Comparison of ENCODE assay signal across 24 mouse cellular contexts in genomic region chr1:85581518-85581917, GRCm38 (mm10). TPM values are rescaled to one million over a fixed set of nuclear protein-coding genes. Genes with fewer than 3 reads are reported as not detected.
DNase-seq lines count a peak whose midpoint lies in the region; ATAC-seq and TF ChIP-seq lines count a peak whose summit lies in the region.
"Not testable (repeated sequence)": the region's sequence is repeated elsewhere in the genome, so short reads cannot be mapped to it uniquely, and the experiment has no call there.
"Had no signal": no experiment of that assay in that cellular context is flagged by ENCODE, and none has a peak within 500 bp of the region (broad histone marks: within the 10 kb centered on the region; RNA-seq: fewer than 3 reads in every experiment).

No protein-coding gene starts in this region.

- H3K4me1 ChIP-seq in CH12.LX (ENCODE audit: control insufficient read depth in 1 of 2, insufficient read depth in 2 of 2); intestine, embryonic 14.5 days (replicated peaks; ENCODE audit: control insufficient read depth, insufficient read depth, low read length); liver, postnatal 0 days (ENCODE audit: insufficient read depth); neural tube, embryonic 11.5 days (ENCODE audit: control insufficient read depth, insufficient read depth, low read length): not testable (repeated sequence)

- POLR2A ChIA-PET in Patski (lab: Charles Lee), result not testable (repeated sequence)

- TF ChIP-seq EP300 in CH12.LX (IDR thresholded peaks at IDR 0.05; ENCODE audit: low read length); liver, postnatal 0 days (IDR thresholded peaks at IDR 0.05; ENCODE audit: low read depth): not testable (repeated sequence)

- CTCF ChIA-PET in Patski (lab: Charles Lee), result not testable (repeated sequence)

- H3K36me3 ChIP-seq in CH12.LX (replicated peaks in 1 of 2; ENCODE audit: control insufficient read depth in 1 of 2, insufficient read depth in 1 of 2, low read length in 1 of 2); intestine, embryonic 14.5 days (ENCODE audit: control insufficient read depth, insufficient read depth, low read length); liver, postnatal 0 days (replicated peaks; ENCODE audit: insufficient read depth, low read length); neural tube, embryonic 11.5 days (ENCODE audit: control insufficient read depth, insufficient read depth, low read length): not testable (repeated sequence)

- not testable (repeated sequence) for H3K79me2 ChIP-seq in CH12.LX (replicated peaks; ENCODE audit: control insufficient read depth, extremely low read depth, insufficient read depth, poor library complexity, severe bottlenecking)

- TF ChIP-seq POLR2A in CH12.LX (IDR thresholded peaks at IDR 0.05; ENCODE audit: low read depth, low read length), result not testable (repeated sequence)

- in situ Hi-C loops in CH12.LX (cut with MboI; ENCODE audit: low pct_ligation_motif_present, low pct_unique_long_range_greater_than_20kb, low sequenced_read_pairs); Patski (cut with MboI; ENCODE audit: low pct_unique_long_range_greater_than_20kb): not testable (repeated sequence)

- H3K4me2 ChIP-seq in CH12.LX (ENCODE audit: insufficient read depth, low read depth, poor library complexity, severe bottlenecking); intestine, embryonic 14.5 days (ENCODE audit: low read length); liver, postnatal 0 days (ENCODE audit: low read depth, low read length); neural tube, embryonic 11.5 days (ENCODE audit: low read depth): not testable (repeated sequence)

- ATAC-seq in Patski; intestine, embryonic 14.5 days (replicated peaks; ENCODE audit: low FRiP score, low TSS enrichment, low read depth); liver, postnatal 0 days; neural tube, embryonic 11.5 days (ENCODE audit: insufficient read depth, low FRiP score, low TSS enrichment): not testable (repeated sequence)

- not testable (repeated sequence) for H3K27me3 ChIP-seq in CH12.LX (replicated peaks); Patski; intestine, embryonic 14.5 days (replicated peaks; ENCODE audit: control insufficient read depth, insufficient read depth, low read length); liver, postnatal 0 days (ENCODE audit: insufficient read depth, low read length); neural tube, embryonic 11.5 days (ENCODE audit: control insufficient read depth, insufficient read depth, low read length)

- WGBS in intestine, embryonic 14.5 days, result 34% methylated on average over 5 of the region's 5 CpGs
- 25% methylated on average over 5 of the region's 5 CpGs for WGBS in liver, postnatal 0 days (ENCODE audit: insufficient replicate concordance)
- 29% methylated on average over 5 of the region's 5 CpGs for WGBS in neural tube, embryonic 11.5 days

- H3K4me3 ChIP-seq in CH12.LX (replicated peaks in 1 of 3; ENCODE audit: low read depth in 2 of 3, low read length in 2 of 3, poor library complexity in 1 of 3); intestine, embryonic 14.5 days (ENCODE audit: low read depth, low read length); liver, postnatal 0 days (ENCODE audit: low read depth, low read length); neural tube, embryonic 11.5 days (ENCODE audit: low read depth, low read length): not testable (repeated sequence)

- peak; percentile 28 for TF ChIP-seq RAD21 in CH12.LX (IDR thresholded peaks at IDR 0.05; ENCODE audit: low read depth, low read length)

- H3K9me3 ChIP-seq in CH12.LX (replicated peaks; ENCODE audit: low read length); intestine, embryonic 14.5 days (ENCODE audit: control insufficient read depth, low read length); liver, postnatal 0 days (ENCODE audit: low read length); neural tube, embryonic 11.5 days (ENCODE audit: control insufficient read depth, low read length): not testable (repeated sequence)

- H3K9ac ChIP-seq in CH12.LX (ENCODE audit: insufficient read depth, low read depth); intestine, embryonic 14.5 days (ENCODE audit: low read length); liver, postnatal 0 days (replicated peaks); neural tube, embryonic 11.5 days (ENCODE audit: low read length): not testable (repeated sequence)

- H3K27ac ChIP-seq in CH12.LX (ENCODE audit: insufficient read depth, low read depth); intestine, embryonic 14.5 days (ENCODE audit: low read depth); liver, postnatal 0 days (ENCODE audit: low read depth); neural tube, embryonic 11.5 days (ENCODE audit: low read depth, low read length): not testable (repeated sequence)

- dilution Hi-C loops in CH12.LX (cut with MboI; ENCODE audit: extremely low pct_ligation_motif_present, extremely low pct_unique_long_range_greater_than_20kb, low sequenced_read_pairs), result not testable (repeated sequence)

- DNase-seq in CH12.LX (ENCODE audit: extremely low read depth), result peak; percentile 29
- DNase-seq in Patski (ENCODE audit: low read depth, low spot score); liver, postnatal 0 days: not testable (repeated sequence)
- peak; percentile 0 for DNase-seq in embryo, embryonic 9.5 days (ENCODE audit: extremely low spot score)
- DNase-seq in intestine, embryonic 14.5 days (ENCODE audit: low spot score), result peak; percentile 20
- DNase-seq in neural tube, embryonic 11.5 days (ENCODE audit: low spot score), result peak; percentile 7
- peak; percentile 2 for DNase-seq in thymus, postnatal 0 days (ENCODE audit: low spot score)

- TF ChIP-seq CTCF in CH12.LX (conservative IDR thresholded peaks at IDR 0.05 in 1 of 2, IDR thresholded peaks at IDR 0.05 in 1 of 2; ENCODE audit: low read depth in 2 of 2, low read length in 2 of 2) (peak; percentile 30 to 34; a peak in 1 of 4 replicates), Patski (IDR thresholded peaks at IDR 0.05) (peak; percentile 51)
- 0 out of 2 replicates have a peak, but pooled peaks have one; percentile 44 for TF ChIP-seq CTCF in liver, postnatal 0 days (IDR thresholded peaks at IDR 0.05; ENCODE audit: low read depth)

TF ChIP-seq in CH12.LX, 34 proteins besides CTCF, POLR2A, EP300 and RAD21:
- peak; percentile 49 for TF ChIP-seq SMC3 (IDR thresholded peaks at IDR 0.05; ENCODE audit: low read depth, low read length)

RNA-seq across cellular contexts. Expression of gene G530012D18Rik, which starts 6.0 kb away (rescaled TPM):
- total RNA-seq in CH12.LX (2012; rRNA removed) (9.1 and 10.4 TPM in 2 replicates), CH12.LX (2014; rRNA removed) (not detected in 2 replicates)
- polyA plus RNA-seq in CH12.LX (2012; ENCODE audit: insufficient read length, low read depth) (69.3 and 72.5 TPM in 2 replicates), Patski (2021) (not detected)
- not detected in 2 replicates for polyA plus RNA-seq in intestine, embryonic 14.5 days (2014; fragmentation: Nextera tagmentation; extraction: Ambion mirVana)
- not detected in 2 replicates for polyA plus RNA-seq in liver, postnatal 0 days (2015; fragmentation: Nextera tagmentation; extraction: Ambion mirVana)
- not detected in 2 replicates for polyA plus RNA-seq in neural tube, embryonic 11.5 days (2014; fragmentation: Nextera tagmentation; extraction: Ambion mirVana)
- not detected in 2 replicates for polyA plus RNA-seq in thymus, postnatal 0 days (2015; fragmentation: Nextera tagmentation; extraction: Ambion mirVana)
- total RNA-seq: adrenal gland, postnatal 10 days; ES-E14; gastrocnemius, postnatal 36 days; left cerebral cortex, adult 8-10 months; liver, adult 2 months; monocyte, adult 5-6 weeks had no signal
- polyA plus RNA-seq: brain, embryonic 14.5 days; embryonic facial prominence, embryonic 14.5 days; forebrain, embryonic 15.5 days; heart, embryonic 16.5 days; hindbrain, embryonic 10.5 days; limb, embryonic 10.5 days; liver, adult 2 months; lung, adult 2 months; neural tube, embryonic 13.5 days; spleen, adult 2 months; stomach, embryonic 15.5 days; thymus, adult 2 months had no signal

RNA-seq across cellular contexts. Expression of gene Sp110, which starts 17.1 kb away (rescaled TPM):
- total RNA-seq in CH12.LX (2012; rRNA removed) (61.7 and 62.8 TPM in 2 replicates), CH12.LX (2014; rRNA removed) (72.0 and 77.8 TPM in 2 replicates)
- polyA plus RNA-seq in CH12.LX (2012; ENCODE audit: insufficient read length, low read depth) (169 and 175 TPM in 2 replicates), Patski (2021) (0.27 TPM)
- polyA plus RNA-seq in intestine, embryonic 14.5 days (2014; fragmentation: Nextera tagmentation; extraction: Ambion mirVana), result 2.1 and 2.4 TPM in 2 replicates
- 7.9 and 8.6 TPM in 2 replicates for polyA plus RNA-seq in liver, postnatal 0 days (2015; fragmentation: Nextera tagmentation; extraction: Ambion mirVana)
- polyA plus RNA-seq in neural tube, embryonic 11.5 days (2014; fragmentation: Nextera tagmentation; extraction: Ambion mirVana), result 0.42 and 0.47 TPM in 2 replicates
- polyA plus RNA-seq in thymus, postnatal 0 days (2015; fragmentation: Nextera tagmentation; extraction: Ambion mirVana), result 105 and 138 TPM in 2 replicates

RNA-seq across cellular contexts. Expression of gene Sp140, which starts 18.7 kb away (rescaled TPM):
- 116 and 127 TPM in 2 replicates for total RNA-seq in CH12.LX (2012; rRNA removed)
- total RNA-seq in CH12.LX (2014; rRNA removed), result 197 and 211 TPM in 2 replicates
- polyA plus RNA-seq in CH12.LX (2012; ENCODE audit: insufficient read length, low read depth), result 241 and 256 TPM in 2 replicates
- polyA plus RNA-seq in Patski (2021), result 0.99 TPM
- 1.3 and 1.4 TPM in 2 replicates for polyA plus RNA-seq in intestine, embryonic 14.5 days (2014; fragmentation: Nextera tagmentation; extraction: Ambion mirVana)
- 6.9 and 7.8 TPM in 2 replicates for polyA plus RNA-seq in liver, postnatal 0 days (2015; fragmentation: Nextera tagmentation; extraction: Ambion mirVana)
- polyA plus RNA-seq in neural tube, embryonic 11.5 days (2014; fragmentation: Nextera tagmentation; extraction: Ambion mirVana), result 0.76 and 1.3 TPM in 2 replicates
- polyA plus RNA-seq in thymus, postnatal 0 days (2015; fragmentation: Nextera tagmentation; extraction: Ambion mirVana), result 21.3 and 23.5 TPM in 2 replicates

Comparison
In these comparisons a context has a peak if more than half of its experiments do, and no peak if none do; other contexts are left out.
1. RNA of gene G530012D18Rik, which starts 6.0 kb away (polyA plus RNA-seq): 69.3 to 72.5 TPM in CH12.LX; not detected in neural tube, embryonic 11.5 days, not detected in Patski (single experiment), not detected in intestine, embryonic 14.5 days, not detected in liver, postnatal 0 days and not detected in thymus, postnatal 0 days; every median in the first group is over 10 times any median in the second.
2. RNA of gene Sp110, which starts 17.1 kb away (polyA plus RNA-seq): 169 to 175 TPM in CH12.LX and 105 to 138 TPM in thymus, postnatal 0 days; 7.9 to 8.6 TPM in liver, postnatal 0 days, 2.1 to 2.4 TPM in intestine, embryonic 14.5 days, 0.42 to 0.47 TPM in neural tube, embryonic 11.5 days and 0.27 TPM in Patski (single experiment); every median in the first group is over 10 times any median in the second.
3. Peak in every context shown above with its lines, with median percentiles within 50 percentile points of each other: CTCF ChIP-seq.